Mouse (Mus musculus) hindbrain, postnatal 0 days (tissue): ENCODE results near the gene Cx3cr1. TPM values are rescaled to one million over a fixed set of nuclear protein-coding genes. Genes with fewer than 3 reads are reported as not detected.
A peak's percentile ranks its signal among the peaks of the same experiment; 100 is the strongest.

ENCODE experiments used
- ATAC-seq: fragments of 200-750 bp; cut with Nextera tagmentation; 2 replicates; pipeline ENCODE4 v1.8.0; 2017; ENCODE audit warnings: mild to moderate bottlenecking, moderate TSS enrichment, moderate library complexity
- DNase-seq: peaks from one replicate; pipeline ENCODE4 v3.0.0-alpha.2; 2015; ENCODE audit warnings: low spot score
- H3K27ac ChIP-seq: fragments of 300-500 bp; sonication (generic); 2 replicates; pipeline ENCODE4 v1.5.1; 2014; ENCODE audit warnings: mild to moderate bottlenecking
- H3K27me3 ChIP-seq: fragments of 300-500 bp; sonication (generic); 2 replicates; pipeline ENCODE4 v1.6.1; 2014; ENCODE audit warnings: low read length, mixed read lengths; ENCODE audit not compliant: insufficient read depth
- H3K36me3 ChIP-seq: fragments of 300-500 bp; sonication (generic); 2 replicates; pipeline ENCODE4 v1.6.1; 2014; ENCODE audit warnings: low read length, mixed read lengths; ENCODE audit not compliant: insufficient read depth
- H3K4me1 ChIP-seq: fragments of 300-500 bp; sonication (generic); 2 replicates; pipeline ENCODE4 v1.6.1; 2014; ENCODE audit warnings: antibody characterized with exemption, low read length, mixed read lengths; ENCODE audit not compliant: insufficient read depth
- H3K4me2 ChIP-seq: fragments of 300-500 bp; sonication (generic); 2 replicates; pipeline ENCODE4 v1.6.1; 2014; ENCODE audit warnings: low read depth, mild to moderate bottlenecking, low read length, moderate library complexity, mixed read lengths
- H3K4me3 ChIP-seq: fragments of 300-500 bp; sonication (generic); 2 replicates; pipeline ENCODE4 v1.5.1; 2014; ENCODE audit warnings: low read length
- H3K9ac ChIP-seq: fragments of 300-500 bp; sonication (generic); replicated peaks from 2 replicates; pipeline ENCODE4 v1.6.1; 2014; ENCODE audit warnings: mild to moderate bottlenecking, low read length, moderate library complexity, mixed read lengths
- H3K9me3 ChIP-seq: fragments of 300-500 bp; sonication (generic); 2 replicates; pipeline ENCODE4 v1.6.1; 2016; ENCODE audit warnings: low read length, mixed read lengths
- CTCF ChIP-seq: IDR thresholded peaks from 2 replicates; pipeline ENCODE4 v1.5.1; 2016; ENCODE audit warnings: antibody characterized with exemption, control low read depth, low read depth
- WGBS: fragments of 180-500 bp; shearing (Covaris S2); extraction: QIAGEN DNeasy Blood & Tissue Kit; methylation state at CpG from one replicate; pipeline ENCODE4 v1.1.7; 2014; 5-methylcytosine and 5-hydroxymethylcytosine counted together
- polyA plus RNA-seq: library from polyadenylated mRNA; unstranded; fragments of >200 nt; fragmentation: Nextera tagmentation; extraction: Ambion mirVana; gene quantifications from 2 replicates; pipeline ENCODE4 v1.2.1, GENCODE M21; 2015
- total RNA-seq: library from RNA; depleted of rRNA; stranded (reverse); fragments of >200 nt; gene quantifications from 2 replicates; pipeline ENCODE4 v1.2.3, GENCODE M21; 2014

The Cx3cr1 gene
- total and polyA plus RNA-seq, 2 experiments from 2014 or later: 12.2 to 17.3 TPM

- peak overlapping the region; percentile 92 for H3K4me2 ChIP-seq
- no peaks in the 10 kb centered on the region for H3K9me3 ChIP-seq
- H3K27me3 ChIP-seq: no peaks in the 10 kb centered on the region
- peak overlapping the region; percentile 59 for H3K4me3 ChIP-seq
- H3K4me1 ChIP-seq: peaks cover 24% of the 10 kb centered on the region
- H3K9ac ChIP-seq: peak overlapping the region; percentile 60
- no peaks in the 10 kb centered on the region for H3K36me3 ChIP-seq
- no peak for TF ChIP-seq CTCF
- DNase-seq (peak; percentile 16), ATAC-seq (no peak)
- under 1% methylated on average over 45 of the region's 48 CpGs for WGBS
- H3K27ac ChIP-seq: peak overlapping the region; percentile 79
These were observed 86.6 kb downstream of the Cx3cr1 start for GRCm38 (mm10) chr9:119982956-119983551.

DNA sequence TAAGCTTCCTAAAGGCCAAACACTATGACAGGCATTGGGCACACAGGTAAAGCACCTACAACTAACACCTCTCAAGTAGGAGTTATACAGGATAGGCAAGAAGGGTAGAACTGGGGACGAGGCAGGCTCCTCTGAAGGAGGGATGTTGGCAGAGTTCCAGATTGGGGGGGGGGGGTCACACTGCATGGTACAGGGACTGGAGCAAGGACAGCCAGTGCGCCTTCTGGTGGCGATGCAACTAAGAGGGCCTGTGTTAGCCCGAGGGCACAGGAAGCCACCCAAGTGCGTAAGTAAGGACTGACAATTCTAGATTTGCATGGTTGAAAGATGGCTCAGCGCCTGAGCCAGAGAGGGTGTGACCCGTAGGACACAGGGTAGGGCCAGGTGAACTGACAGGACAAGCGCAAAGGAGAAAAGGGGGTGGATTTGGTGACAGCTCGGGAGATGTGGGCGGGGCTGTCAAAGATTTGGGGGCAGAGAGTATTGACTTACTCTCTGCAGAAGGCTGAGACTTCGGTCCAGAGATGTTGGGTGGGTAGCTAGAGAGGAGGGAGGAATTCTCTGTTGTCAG lies 87.4 kb downstream of the Cx3cr1 start:
- Histone ChIP-seq H3K36me3 (no peaks in the 10 kb centered on the region), H3K4me2 (peak overlapping the region; percentile 92), H3K9ac (peak overlapping the region; percentile 35; the same call in 1 of the 2 replicates), H3K9me3 (no peaks in the 10 kb centered on the region), H3K4me1 (peaks cover 27% of the 10 kb centered on the region), H3K27me3 (no peaks in the 10 kb centered on the region), H3K27ac (peak overlapping the region; percentile 79; the same call in 1 of the 2 replicates), H3K4me3 (peak overlapping the region; percentile 59)
- peak; percentile 71 for DNase-seq
- TF ChIP-seq CTCF: peak; percentile 67
- ATAC-seq: peak; percentile 51
- 5% methylated on average over 11 of the region's 11 CpGs for WGBS

- H3K4me2 ChIP-seq: peak overlapping the region; percentile 92
- H3K4me1 ChIP-seq: peaks cover 27% of the 10 kb centered on the region
- no peaks in the 10 kb centered on the region for H3K36me3 ChIP-seq
- peak overlapping the region; percentile 79 for H3K27ac ChIP-seq
- H3K9me3 ChIP-seq: no peaks in the 10 kb centered on the region
- no peak for TF ChIP-seq CTCF
- DNase-seq (peak; percentile 60), ATAC-seq (peak; percentile 44)
- H3K27me3 ChIP-seq: no peaks in the 10 kb centered on the region
- peak overlapping the region; percentile 35 for H3K9ac ChIP-seq
- H3K4me3 ChIP-seq: peak overlapping the region; percentile 59
- 6% methylated on average over 16 of the region's 16 CpGs for WGBS
These were observed 88.2 kb downstream of the Cx3cr1 start for GRCm38 (mm10) chr9:119981183-119982179.

DNA sequence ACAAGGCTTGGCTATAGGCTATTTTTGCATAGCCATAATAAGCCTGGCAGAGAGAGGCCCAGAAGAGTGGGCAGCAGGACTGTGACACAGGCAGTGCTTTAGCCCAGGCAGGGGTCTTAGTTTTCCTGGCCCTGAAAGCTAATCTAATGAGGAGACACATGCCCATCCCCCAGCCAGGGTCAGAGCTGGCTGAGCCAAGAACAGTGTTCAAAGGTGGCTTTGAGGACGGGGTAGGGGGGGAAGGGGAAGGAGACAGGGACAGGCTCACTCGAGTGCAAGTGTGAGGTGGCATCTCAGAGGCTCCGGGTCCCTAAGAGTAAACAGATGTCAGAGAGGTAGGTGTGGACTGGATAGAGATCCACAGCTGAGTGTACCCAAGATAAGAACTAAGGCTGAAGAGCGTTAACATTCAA lies 88.9 kb downstream of the Cx3cr1 start:
- no peak for DNase-seq

GRCm38 (mm10) chr9:119979749-119980148 lies 89.9 kb downstream of the Cx3cr1 start:
- ATAC-seq (no peak), DNase-seq (no peak)
- Histone ChIP-seq H3K27me3 (no peaks in the 10 kb centered on the region), H3K4me2 (no peak overlapping the region), H3K4me1 (peaks cover 27% of the 10 kb centered on the region), H3K36me3 (no peaks in the 10 kb centered on the region), H3K4me3 (no peak overlapping the region), H3K9ac (no peak overlapping the region), H3K27ac (no peak overlapping the region), H3K9me3 (no peaks in the 10 kb centered on the region)
- TF ChIP-seq CTCF: no peak
- WGBS: 48% methylated on average over 2 of the region's 2 CpGs

More for the DNA sequence above, 88.9 kb downstream of the Cx3cr1 start:
- no peaks in the 10 kb centered on the region for H3K27me3 ChIP-seq
- no peaks in the 10 kb centered on the region for H3K36me3 ChIP-seq
- ATAC-seq: no peak
- TF ChIP-seq CTCF: no peak
- peak overlapping the region; percentile 79 for H3K27ac ChIP-seq
- H3K4me1 ChIP-seq: peaks cover 27% of the 10 kb centered on the region
- no peak overlapping the region; the same call in 1 of the 2 replicates for H3K9ac ChIP-seq
- no peaks in the 10 kb centered on the region for H3K9me3 ChIP-seq
- H3K4me3 ChIP-seq: 0 out of 2 replicates have a peak overlapping the region, but pooled peaks have one; percentile 59
- peak overlapping the region; percentile 92 for H3K4me2 ChIP-seq
- WGBS: 10% methylated on average over 4 of the region's 4 CpGs

DNA sequence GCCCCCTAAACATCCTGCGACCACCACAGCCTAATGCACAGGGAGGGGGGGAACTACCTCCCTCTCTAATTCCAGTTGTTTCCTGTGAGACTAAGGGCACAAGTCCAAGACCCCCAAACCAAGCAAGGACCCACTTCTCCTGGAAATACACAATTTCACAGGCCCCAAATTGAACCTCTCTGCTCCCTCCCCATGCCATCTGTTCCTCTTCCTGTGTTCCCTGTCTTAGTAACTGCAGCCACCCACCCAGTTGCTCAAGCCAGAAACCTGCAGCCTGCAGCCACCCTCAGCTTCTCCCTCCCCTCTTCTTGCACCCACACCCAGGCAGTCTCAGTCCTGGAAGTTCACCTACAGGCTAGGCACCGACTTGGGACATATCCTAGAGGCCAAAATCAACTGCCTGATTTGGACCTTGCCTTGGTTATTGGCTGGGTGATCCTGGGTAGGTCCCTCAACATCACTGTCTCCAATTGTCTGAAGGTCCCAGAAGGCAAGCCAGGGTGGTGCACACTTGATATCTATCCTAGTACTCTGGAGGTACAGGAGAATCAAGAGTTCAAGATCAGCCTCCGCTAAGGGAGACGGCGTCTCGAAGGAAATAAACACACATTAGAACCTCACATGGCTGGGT lies 90.8 kb downstream of the Cx3cr1 start:
- Histone ChIP-seq H3K27ac (no peak overlapping the region), H3K4me2 (no peak overlapping the region), H3K9me3 (no peaks in the 10 kb centered on the region), H3K9ac (no peak overlapping the region), H3K4me3 (no peak overlapping the region), H3K4me1 (peaks cover 27% of the 10 kb centered on the region), H3K27me3 (no peaks in the 10 kb centered on the region), H3K36me3 (no peaks in the 10 kb centered on the region)
- ATAC-seq (no peak), DNase-seq (no peak)
- 85% methylated on average over 6 of the region's 6 CpGs for WGBS
- TF ChIP-seq CTCF: no peak
